In the genomic region with DNA sequence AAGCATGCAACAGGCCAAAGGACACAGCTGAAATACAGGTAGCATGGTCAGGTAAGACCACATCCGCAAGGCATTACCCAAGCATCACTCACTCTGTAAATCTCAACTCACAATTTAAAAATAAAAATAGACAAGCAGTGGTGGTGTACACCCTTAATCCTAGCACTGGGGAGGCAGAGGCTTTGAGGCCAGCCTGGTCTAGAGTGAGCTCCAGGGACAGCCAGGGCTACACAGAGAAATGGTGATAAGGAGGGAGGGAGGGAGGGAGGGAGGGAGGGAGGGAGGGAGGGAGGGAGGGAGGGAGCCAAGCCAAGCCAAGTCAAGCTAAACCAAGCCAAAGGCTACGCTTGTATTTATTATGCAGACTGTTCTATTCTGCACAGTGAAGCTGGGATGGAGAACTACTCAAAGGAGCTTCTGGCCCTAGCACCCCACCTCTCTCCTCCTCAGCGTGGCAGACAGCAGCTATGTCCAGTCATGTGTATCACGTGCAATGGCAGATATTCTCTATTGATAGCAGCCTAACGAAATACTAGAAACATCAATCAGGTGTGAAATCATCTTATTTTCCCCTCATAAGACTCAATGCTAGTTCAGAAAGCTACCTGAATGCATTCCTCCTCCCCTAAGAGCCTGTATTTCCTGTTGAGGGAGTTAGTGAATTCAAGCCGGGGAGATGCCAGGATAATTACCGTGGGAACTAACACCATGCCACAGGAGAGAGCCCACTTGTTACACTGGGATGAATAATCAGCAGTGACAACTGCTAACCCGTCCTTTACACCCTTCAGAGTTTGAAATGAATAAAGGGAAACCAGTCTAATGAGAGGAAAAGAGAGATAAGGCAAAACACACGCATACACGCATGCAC, we compare ENCODE assay signal across 15 mouse cellular contexts. TPM values are rescaled to one million over a fixed set of nuclear protein-coding genes. Genes with fewer than 3 reads are reported as not detected.
DNase-seq lines count a peak whose midpoint lies in the region; ATAC-seq and TF ChIP-seq lines count a peak whose summit lies in the region.
"Had no signal": no experiment of that assay in that cellular context is flagged by ENCODE, and none has a peak within 500 bp of the region (broad histone marks: within the 10 kb centered on the region; RNA-seq: fewer than 3 reads in every experiment).

No protein-coding gene starts in this region.

- H3K4me2 ChIP-seq in hindbrain, embryonic 12.5 days (replicated peaks): no peak overlapping the region
- H3K4me2 ChIP-seq in forebrain, embryonic 16.5 days (ENCODE audit: low read length): no peak overlapping the region
- H3K4me2 ChIP-seq in midbrain, postnatal 0 days (ENCODE audit: low read depth, low read length, poor library complexity, severe bottlenecking): no peak overlapping the region
- H3K4me2 ChIP-seq: liver, embryonic 11.5 days had no signal

- H3K4me3 ChIP-seq in hindbrain, embryonic 12.5 days: no peak overlapping the region
- no peak overlapping the region for H3K4me3 ChIP-seq in hindbrain, embryonic 10.5 days
- H3K4me3 ChIP-seq in forebrain, embryonic 16.5 days (replicated peaks; ENCODE audit: low read length): no peak overlapping the region
- H3K4me3 ChIP-seq in midbrain, postnatal 0 days (ENCODE audit: low read depth, low read length): no peak overlapping the region
- H3K4me3 ChIP-seq: megakaryocyte, embryonic 14.5 days had no signal

- no peak for TF ChIP-seq CTCF in midbrain, postnatal 0 days (IDR thresholded peaks at IDR 0.05)

- peaks cover 4% of the 10 kb centered on the region; the same call in 1 of the 2 replicates for H3K9me3 ChIP-seq in hindbrain, embryonic 12.5 days (replicated peaks)
- H3K9me3 ChIP-seq in hindbrain, embryonic 10.5 days: peaks cover 5% of the 10 kb centered on the region
- no peaks in the 10 kb centered on the region for H3K9me3 ChIP-seq in forebrain, embryonic 16.5 days (ENCODE audit: control insufficient read depth, low read length)
- no peaks in the 10 kb centered on the region for H3K9me3 ChIP-seq in midbrain, postnatal 0 days (ENCODE audit: low read length)

- 54% methylated on average over 10 of the region's 10 CpGs for WGBS in hindbrain, embryonic 12.5 days
- 55% methylated on average over 10 of the region's 10 CpGs for WGBS in hindbrain, embryonic 10.5 days
- whole genome bisulfite sequencing in forebrain, embryonic 16.5 days: 20% methylated on average over 10 of the region's 10 CpGs
- 32% methylated on average over 10 of the region's 10 CpGs for WGBS in midbrain, postnatal 0 days

- H3K36me3 ChIP-seq in hindbrain, embryonic 12.5 days: peaks cover 5% of the 10 kb centered on the region; the same call in 1 of the 2 replicates
- H3K36me3 ChIP-seq in hindbrain, embryonic 10.5 days: peaks cover 5% of the 10 kb centered on the region
- no peaks in the 10 kb centered on the region for H3K36me3 ChIP-seq in forebrain, embryonic 16.5 days (ENCODE audit: control insufficient read depth, insufficient read depth)
- H3K36me3 ChIP-seq in midbrain, postnatal 0 days (ENCODE audit: insufficient read depth, low read length): no peaks in the 10 kb centered on the region

- intact Hi-C loops in gastrocnemius, postnatal 36 days (cut with DNase I): no loop called here

- H3K9ac ChIP-seq in hindbrain, embryonic 12.5 days: no peak overlapping the region
- no peak overlapping the region for H3K9ac ChIP-seq in forebrain, embryonic 16.5 days (replicated peaks; ENCODE audit: low read depth, low read length)
- H3K9ac ChIP-seq in midbrain, postnatal 0 days (replicated peaks; ENCODE audit: low read length, poor library complexity, severe bottlenecking): no peak overlapping the region

- H3K4me1 ChIP-seq in hindbrain, embryonic 12.5 days: peaks cover 18% of the 10 kb centered on the region
- H3K4me1 ChIP-seq in hindbrain, embryonic 10.5 days (replicated peaks): peaks cover 44% of the 10 kb centered on the region
- H3K4me1 ChIP-seq in forebrain, embryonic 16.5 days (replicated peaks; ENCODE audit: control insufficient read depth, insufficient read depth, low read length): peaks cover 11% of the 10 kb centered on the region
- peaks cover 8% of the 10 kb centered on the region; the same call in 1 of the 2 replicates for H3K4me1 ChIP-seq in midbrain, postnatal 0 days (ENCODE audit: insufficient read depth, low read length)

- DNase-seq in hindbrain, embryonic 10.5 days (ENCODE audit: low spot score): no peak
- DNase-seq in Muller cell, postnatal 12 days (ENCODE audit: inconsistent ontology term): peak; percentile 70
- DNase-seq in midbrain, postnatal 0 days (ENCODE audit: low spot score): peak; percentile 22
- DNase-seq in thymus, postnatal 36 days: no peak
- DNase-seq in gastrocnemius, postnatal 36 days: no peak
- DNase-seq in lung, adult 18-20 months: no peak
- DNase-seq: adrenal gland, postnatal 36 days; B cell, adult 2 months; kidney, adult 2 months; right cerebral cortex, adult 18-20 months; thymus, adult 18-20 months had no signal

- H3K27me3 ChIP-seq in hindbrain, embryonic 12.5 days: no peaks in the 10 kb centered on the region
- H3K27me3 ChIP-seq in hindbrain, embryonic 10.5 days (ENCODE audit: insufficient read depth, poor library complexity, severe bottlenecking): peaks cover 6% of the 10 kb centered on the region; the same call in 1 of the 2 replicates
- no peaks in the 10 kb centered on the region for H3K27me3 ChIP-seq in forebrain, embryonic 16.5 days (replicated peaks; ENCODE audit: control insufficient read depth, insufficient read depth, low read length)
- no peaks in the 10 kb centered on the region for H3K27me3 ChIP-seq in midbrain, postnatal 0 days (ENCODE audit: insufficient read depth, low read length)
- H3K27me3 ChIP-seq: megakaryocyte, embryonic 14.5 days had no signal

- ATAC-seq in hindbrain, embryonic 12.5 days (ENCODE audit: low FRiP score): 0 out of 2 replicates have a peak, but pooled peaks have one; percentile 61
- peak; percentile 65 for ATAC-seq in forebrain, embryonic 16.5 days
- ATAC-seq in midbrain, postnatal 0 days (ENCODE audit: low FRiP score): no peak

- H3K27ac ChIP-seq in hindbrain, embryonic 12.5 days: no peak overlapping the region
- H3K27ac ChIP-seq in hindbrain, embryonic 10.5 days: no peak overlapping the region
- no peak overlapping the region for H3K27ac ChIP-seq in forebrain, embryonic 16.5 days (ENCODE audit: low read length)
- no peak overlapping the region; the same call in 1 of the 2 replicates for H3K27ac ChIP-seq in midbrain, postnatal 0 days (ENCODE audit: low read depth, low read length)

RNA-seq across cellular contexts. Expression of gene Acap2, which starts 33.8 kb away (rescaled TPM):
- 22.8 and 23.3 TPM in 2 replicates for polyA plus RNA-seq in hindbrain, embryonic 12.5 days (2016; fragmentation: Nextera tagmentation; extraction: Ambion mirVana)
- polyA plus RNA-seq in hindbrain, embryonic 10.5 days (2016; fragmentation: Nextera tagmentation; extraction: Ambion mirVana): 16.8 and 20.1 TPM in 2 replicates
- polyA plus RNA-seq in forebrain, embryonic 16.5 days (2015; fragmentation: Nextera tagmentation; extraction: Ambion mirVana): 12.7 and 15.0 TPM in 2 replicates
- 26.7 and 39.4 TPM in 2 replicates for total RNA-seq in midbrain, postnatal 0 days (2014; rRNA removed)
- 9.0 and 10.9 TPM in 2 replicates for polyA plus RNA-seq in midbrain, postnatal 0 days (2015; fragmentation: Nextera tagmentation; extraction: Ambion mirVana)
- total RNA-seq in gastrocnemius, postnatal 36 days (2021): 10 to 100 TPM in 1 of 2 experiments, 1 to 10 TPM in 1; 9.0 to 10.0 TPM

Comparison
In these comparisons a context has a peak if more than half of its experiments do, and no peak if none do; other contexts are left out.
1. DNase-seq: peak in Muller cell, postnatal 12 days (single experiment) and midbrain, postnatal 0 days (single experiment); none in hindbrain, embryonic 10.5 days (single experiment), thymus, postnatal 36 days (0 of 2), gastrocnemius, postnatal 36 days (0 of 2) and lung, adult 18-20 months (0 of 2).